Mouse (Mus musculus) cerebellum, adult 2 months (tissue): ENCODE measurements around the gene Fam160b1.

ENCODE experiments used
- CTCF ChIP-seq: fragments of 200-500 bp; IDR thresholded peaks from 2 replicates; pipeline ENCODE4 v1.5.1; 2011; ENCODE audit warnings: low read depth, mild to moderate bottlenecking, control low read depth, low read length, moderate library complexity, borderline replicate concordance; ENCODE audit not compliant: insufficient read depth
- POLR2A ChIP-seq: fragments of 200-500 bp; IDR thresholded peaks from 2 replicates; pipeline ENCODE4 v1.6.1; 2011; ENCODE audit warnings: low read length, control low read depth, borderline replicate concordance; ENCODE audit not compliant: insufficient read depth

DNA sequence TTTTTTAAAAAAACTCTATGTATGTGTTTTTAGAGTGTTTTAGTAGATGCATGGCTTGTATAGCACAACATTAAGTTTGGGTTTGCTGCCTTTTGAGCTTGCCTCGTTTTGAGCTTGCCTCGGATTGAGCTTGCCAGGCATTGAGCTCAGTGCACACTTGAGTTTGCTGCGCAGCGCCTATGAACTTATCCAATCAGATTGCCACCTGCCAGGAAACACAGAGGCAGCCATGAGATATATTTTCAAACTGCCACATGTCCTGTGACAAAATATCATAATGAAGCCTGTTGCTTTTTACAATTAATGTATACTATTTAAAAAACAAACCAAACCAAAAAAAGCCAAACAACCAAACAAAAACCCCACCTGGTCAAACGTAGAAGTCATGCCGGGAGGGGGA, 29.2 kb upstream of the Fam160b1 start:
- TF ChIP-seq CTCF (no peak), POLR2A (no peak)
